Mouse (Mus musculus) forebrain, embryonic 13.5 days (tissue): ENCODE data around the gene Orai2. TPM values are rescaled to one million over a fixed set of nuclear protein-coding genes. Genes with fewer than 3 reads are reported as not detected.
"Not testable (repeated sequence)": the region's sequence is repeated elsewhere in the genome, so short reads cannot be mapped to it uniquely, and the experiment has no call there.

Experiments
- ATAC-seq: fragments of 200-750 bp; cut with Nextera tagmentation; 2 replicates; pipeline ENCODE4 v1.8.0; 2017
- H3K27ac ChIP-seq: fragments of 300-500 bp; sonication (generic); 2 replicates; pipeline ENCODE4 v1.5.1; 2015; ENCODE audit warnings: inconsistent platforms, mild to moderate bottlenecking, moderate library complexity
- H3K27me3 ChIP-seq: fragments of 300-500 bp; sonication (generic); 2 replicates; pipeline ENCODE4 v1.6.1; 2015; ENCODE audit warnings: mild to moderate bottlenecking, inconsistent platforms
- H3K36me3 ChIP-seq: fragments of 300-500 bp; sonication (generic); 2 replicates; pipeline ENCODE4 v1.6.1; 2015; ENCODE audit warnings: mild to moderate bottlenecking, inconsistent platforms; ENCODE audit not compliant: poor library complexity, severe bottlenecking
- H3K4me1 ChIP-seq: fragments of 300-500 bp; sonication (generic); 2 replicates; pipeline ENCODE4 v1.6.1; 2015; ENCODE audit warnings: inconsistent platforms
- H3K4me2 ChIP-seq: fragments of 300-500 bp; sonication (generic); 2 replicates; pipeline ENCODE4 v1.6.1; 2015; ENCODE audit warnings: inconsistent platforms, mild to moderate bottlenecking, moderate library complexity
- H3K4me3 ChIP-seq: fragments of 300-500 bp; sonication (generic); 2 replicates; pipeline ENCODE4 v1.5.1; 2015; ENCODE audit warnings: mild to moderate bottlenecking, inconsistent platforms
- H3K9ac ChIP-seq: fragments of 300-500 bp; sonication (generic); 2 replicates; pipeline ENCODE4 v1.6.1; 2015; ENCODE audit warnings: mild to moderate bottlenecking, inconsistent platforms
- H3K9me3 ChIP-seq: fragments of 300-500 bp; sonication (generic); replicated peaks from 2 replicates; pipeline ENCODE4 v1.6.1; 2016; ENCODE audit warnings: inconsistent platforms
- WGBS: fragments of 180-500 bp; shearing (Covaris S2); methylation state at CpG from one replicate; pipeline ENCODE4 v1.1.7; 2015; 5-methylcytosine and 5-hydroxymethylcytosine counted together
- microRNA-seq: library from miRNA; unstranded; fragments of <30 nt; microRNA quantifications from one replicate; pipeline ENCODE4, GENCODE M21; 2016
- polyA plus RNA-seq: library from polyadenylated mRNA; unstranded; fragments of >200 nt; fragmentation: Nextera tagmentation; extraction: Ambion mirVana; gene quantifications from 2 replicates; pipeline ENCODE4 v1.2.1, GENCODE M21; 2015

The Orai2 gene
- polyA plus RNA-seq, 1 experiment from 2014 or later = 17.4 TPM

DNA sequence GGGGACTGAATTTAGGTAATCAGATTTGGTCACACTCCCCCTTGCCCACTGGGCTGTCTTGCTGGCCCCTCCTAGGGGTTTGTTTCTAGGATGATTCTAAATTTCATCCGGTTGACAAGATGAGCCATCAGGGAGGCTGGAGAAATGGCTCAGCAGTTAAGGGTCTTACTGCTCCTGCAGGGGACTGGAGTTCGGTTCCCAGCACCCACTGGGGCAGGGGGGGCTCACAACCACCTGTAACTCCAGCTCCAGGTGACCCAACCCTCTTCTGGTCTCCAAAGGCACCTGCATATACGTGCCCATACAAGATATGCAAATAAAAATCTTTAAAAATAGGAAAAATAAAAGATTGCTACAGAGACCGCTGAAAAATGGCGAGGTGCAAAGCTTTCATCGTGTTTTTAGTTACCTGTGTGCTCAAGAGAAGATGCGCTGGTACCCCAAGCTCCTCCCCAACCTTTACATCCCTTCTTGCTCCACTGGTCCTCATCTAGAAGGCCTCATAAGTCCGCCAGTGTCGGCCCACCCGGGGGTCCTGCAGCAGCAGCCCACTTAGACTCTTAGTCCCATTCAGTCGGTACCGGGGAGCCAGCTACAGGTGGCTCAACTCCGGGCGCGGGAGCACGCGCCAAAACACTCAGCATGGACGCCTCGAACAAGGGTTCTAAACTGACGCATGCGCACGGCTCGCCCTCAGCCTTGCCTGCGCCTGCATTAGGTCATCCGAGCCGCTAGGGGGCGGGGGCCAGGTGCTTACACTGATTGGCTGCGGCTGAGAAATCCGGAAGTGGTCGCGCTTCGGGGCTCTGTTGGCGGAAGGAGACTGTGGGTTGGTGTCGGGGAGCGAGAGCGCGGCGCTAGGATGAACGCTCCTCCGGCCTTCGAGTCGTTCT is 54.4 kb downstream of the Orai2 start, which contains the start of gene Polr2j:
Gene Polr2j, plus strand, starts transcription at position 741 of the 893 bp plus-strand sequence.
- Histone ChIP-seq H3K27ac (peak within 1 kb of the TSS; percentile 19; the same call in 1 of the 2 replicates), H3K4me3 (peak within 1 kb of the TSS; percentile 75), H3K4me2 (peak within 1 kb of the TSS; percentile 88), H3K36me3 (peaks cover 20% of the 10 kb centered on the region), H3K27me3 (no peaks in the 10 kb centered on the region), H3K9ac (peak within 1 kb of the TSS; percentile 86), H3K4me1 (peaks cover 22% of the 10 kb centered on the region), H3K9me3 (no peaks in the 10 kb centered on the region)
- WGBS = 3% methylated on average over 42 of the region's 42 CpGs
- peak; percentile 97 for ATAC-seq

GRCm38 (mm10) chr5:136113546-136113945 is 57.0 kb downstream of the Orai2 start:
- not testable (repeated sequence) for H3K4me2 ChIP-seq, H3K9ac ChIP-seq, H3K4me3 ChIP-seq, ATAC-seq, H3K27me3 ChIP-seq, H3K27ac ChIP-seq, H3K9me3 ChIP-seq, H3K36me3 ChIP-seq
- peaks cover 22% of the 10 kb centered on the region for H3K4me1 ChIP-seq
- 44% methylated on average over 4 of the region's 4 CpGs for WGBS

DNA sequence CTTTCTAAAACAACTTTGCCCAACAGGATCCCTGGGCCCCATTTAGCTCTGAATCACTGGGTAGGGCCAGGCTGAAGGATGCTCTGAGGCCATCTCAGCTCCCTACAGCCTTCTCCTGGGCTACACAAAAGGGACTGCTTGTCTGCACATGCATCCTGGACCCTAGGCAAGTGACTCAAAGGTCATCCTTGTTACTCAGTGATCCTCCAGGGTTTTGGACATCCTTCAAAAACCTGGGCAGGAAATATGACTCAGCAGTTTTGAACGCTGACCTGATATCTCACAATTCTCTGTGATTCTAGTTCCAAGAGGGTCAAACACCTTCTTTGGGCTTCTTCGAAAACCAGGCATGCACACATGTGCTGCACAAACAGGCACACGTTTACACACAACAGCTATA is 61.5 kb downstream of the Orai2 start:
- no peaks in the 10 kb centered on the region for H3K4me1 ChIP-seq
- no peak for ATAC-seq
- H3K27ac ChIP-seq = no peak overlapping the region
- 90% methylated on average over 3 of the region's 3 CpGs for WGBS
- no peaks in the 10 kb centered on the region for H3K27me3 ChIP-seq
- H3K9ac ChIP-seq = no peak overlapping the region
- H3K36me3 ChIP-seq = no peaks in the 10 kb centered on the region
- H3K4me3 ChIP-seq = no peak overlapping the region
- H3K9me3 ChIP-seq = 0 out of 2 replicates have a peak, but pooled peaks cover 3% of the 10 kb centered on the region
- no peak overlapping the region for H3K4me2 ChIP-seq

DNA sequence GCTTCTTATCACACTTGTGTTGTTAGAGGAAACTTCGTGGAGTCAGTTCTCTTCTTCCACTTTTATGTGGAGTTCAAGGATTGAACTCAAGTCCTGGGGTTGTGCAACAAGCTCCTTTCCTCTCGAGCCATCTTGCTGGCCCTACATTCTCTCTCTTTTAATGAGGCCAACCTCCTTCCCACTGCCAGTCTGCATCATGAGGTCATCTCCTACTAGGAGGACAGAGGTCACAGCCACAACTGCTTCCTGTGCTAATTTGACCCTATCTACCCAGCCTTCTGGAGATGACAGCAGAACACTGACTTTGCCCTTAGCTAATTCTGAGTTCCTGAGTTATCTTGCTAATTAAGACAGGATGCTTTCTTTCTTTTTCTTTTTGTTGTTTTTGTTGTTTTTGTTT is 62.0 kb downstream of the Orai2 start:
- Histone ChIP-seq H3K27me3 (0 out of 2 replicates have a peak, but pooled peaks cover 3% of the 10 kb centered on the region), H3K4me1 (no peaks in the 10 kb centered on the region), H3K9ac (no peak overlapping the region), H3K36me3 (no peaks in the 10 kb centered on the region), H3K9me3 (0 out of 2 replicates have a peak, but pooled peaks cover 3% of the 10 kb centered on the region), H3K4me2 (no peak overlapping the region), H3K4me3 (no peak overlapping the region), H3K27ac (no peak overlapping the region)
- WGBS = 63% methylated on average over 2 of the region's 2 CpGs
- no peak for ATAC-seq

DNA sequence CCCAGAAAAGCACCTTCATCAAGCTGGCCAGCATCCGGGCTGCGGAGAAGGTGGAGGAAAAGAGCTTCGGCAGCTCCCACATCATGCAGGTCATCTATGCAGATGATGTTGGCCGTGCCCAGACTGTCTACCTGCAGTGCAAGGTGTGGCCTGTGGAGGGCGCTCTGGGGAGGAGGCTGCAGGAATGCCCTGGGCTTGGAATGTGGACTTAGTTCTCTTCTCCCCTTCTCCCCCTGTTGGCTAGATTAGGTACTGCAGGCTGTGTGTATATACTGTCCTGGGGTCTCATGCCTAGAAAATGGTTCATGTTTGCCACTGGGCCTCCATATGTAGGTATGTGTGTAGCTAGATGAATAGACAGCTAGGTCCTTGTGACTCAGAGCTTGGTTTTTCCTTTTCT is 66.0 kb downstream of the Orai2 start:
- H3K27me3 ChIP-seq = peaks cover 23% of the 10 kb centered on the region
- no peaks in the 10 kb centered on the region for H3K36me3 ChIP-seq
- WGBS = 88% methylated on average over 5 of the region's 5 CpGs
- ATAC-seq = no peak
- H3K4me1 ChIP-seq = peaks cover 10% of the 10 kb centered on the region
- no peak overlapping the region for H3K4me3 ChIP-seq
- H3K4me2 ChIP-seq = no peak overlapping the region
- H3K27ac ChIP-seq = no peak overlapping the region
- 0 out of 2 replicates have a peak, but pooled peaks cover 3% of the 10 kb centered on the region for H3K9me3 ChIP-seq
- H3K9ac ChIP-seq = no peak overlapping the region

- Histone ChIP-seq H3K27me3 (peaks cover 23% of the 10 kb centered on the region), H3K4me2 (peak overlapping the region; percentile 67), H3K36me3 (no peaks in the 10 kb centered on the region), H3K4me1 (peaks cover 10% of the 10 kb centered on the region), H3K9ac (peak overlapping the region; percentile 68), H3K9me3 (0 out of 2 replicates have a peak, but pooled peaks cover 3% of the 10 kb centered on the region), H3K4me3 (peak overlapping the region; percentile 35), H3K27ac (no peak overlapping the region)
- peak; percentile 88 for ATAC-seq
- WGBS = 6% methylated on average over 41 of the region's 41 CpGs
These were observed 68.3 kb downstream of the Orai2 start for GRCm38 (mm10) chr5:136102099-136102820.

- ATAC-seq = no peak
- H3K27me3 ChIP-seq = peaks cover 20% of the 10 kb centered on the region
- H3K4me3 ChIP-seq = no peak overlapping the region
- no peak overlapping the region for H3K4me2 ChIP-seq
- H3K9me3 ChIP-seq = no peaks in the 10 kb centered on the region
- H3K4me1 ChIP-seq = peaks cover 10% of the 10 kb centered on the region
- H3K27ac ChIP-seq = no peak overlapping the region
- WGBS = 91% methylated on average over 10 of the region's 10 CpGs
- H3K9ac ChIP-seq = no peak overlapping the region
- no peaks in the 10 kb centered on the region for H3K36me3 ChIP-seq
These were observed 72.0 kb downstream of the Orai2 start for GRCm38 (mm10) chr5:136098536-136098935.

Small RNAs within 50 kb of the gene (microRNA-seq; reads per million reads assigned to microRNA genes)
- gene Mir7035 = not detected

Other genes with a start within 250 kb of the Orai2 start
- gene Ywhag, start 236.1 kb downstream of the Orai2 start, polyA plus RNA-seq = 424 and 485 TPM in 2 replicates
- gene Ssc4d, start 196.2 kb downstream of the Orai2 start, polyA plus RNA-seq = 0.48 TPM in 2 replicates
- not detected in 2 replicates for gene Zp3, start 190.6 kb downstream of the Orai2 start, polyA plus RNA-seq
- 25.5 and 27.2 TPM in 2 replicates for gene Dtx2, start 175.9 kb downstream of the Orai2 start, polyA plus RNA-seq
- not detected in 2 replicates for gene Upk3b, start 132.2 kb downstream of the Orai2 start, polyA plus RNA-seq
- gene Upk3bl, start 116.2 kb downstream of the Orai2 start, polyA plus RNA-seq = not detected in 2 replicates
- 5.1 and 7.8 TPM in 2 replicates for gene Rasa4, start 86.8 kb downstream of the Orai2 start, polyA plus RNA-seq
- 282 and 287 TPM in 2 replicates for gene Polr2j, start 54.1 kb downstream of the Orai2 start, polyA plus RNA-seq
- 43.2 and 45.2 TPM in 2 replicates for gene Lrwd1, start 34.6 kb downstream of the Orai2 start, polyA plus RNA-seq
- 18.4 and 22.8 TPM in 2 replicates for gene Alkbh4, start 34.6 kb downstream of the Orai2 start, polyA plus RNA-seq
- 64.2 and 74.0 TPM in 2 replicates for gene Prkrip1, start 28.2 kb upstream of the Orai2 start, polyA plus RNA-seq
- gene Sh2b2, start 75.8 kb upstream of the Orai2 start, polyA plus RNA-seq = 17.4 and 19.9 TPM in 2 replicates